Mouse (Mus musculus): ENCODE measurements around the gene Hs3st4. TPM values are rescaled to one million over a fixed set of nuclear protein-coding genes. Genes with fewer than 3 reads are reported as not detected.

The Hs3st4 gene
- polyA plus RNA-seq, 1 experiment from 2014 or later, result 3.3 TPM

GRCm38 (mm10) chr7:124359836-124360235, 377.2 kb downstream of the Hs3st4 start:
- Histone ChIP-seq H3K27me3 (no peaks in the 10 kb centered on the region), H3K27ac (no peak overlapping the region), H3K9me3 (replicated peaks) (no peaks in the 10 kb centered on the region), H3K36me3 (ENCODE audit: poor library complexity, severe bottlenecking) (no peaks in the 10 kb centered on the region), H3K4me1 (peaks cover 12% of the 10 kb centered on the region; the same call in 1 of the 2 replicates), H3K9ac (no peak overlapping the region), H3K4me3 (no peak overlapping the region), H3K4me2 (no peak overlapping the region)
- no peak for ATAC-seq
- WGBS, result 63% methylated on average over 4 of the region's 4 CpGs

DNA sequence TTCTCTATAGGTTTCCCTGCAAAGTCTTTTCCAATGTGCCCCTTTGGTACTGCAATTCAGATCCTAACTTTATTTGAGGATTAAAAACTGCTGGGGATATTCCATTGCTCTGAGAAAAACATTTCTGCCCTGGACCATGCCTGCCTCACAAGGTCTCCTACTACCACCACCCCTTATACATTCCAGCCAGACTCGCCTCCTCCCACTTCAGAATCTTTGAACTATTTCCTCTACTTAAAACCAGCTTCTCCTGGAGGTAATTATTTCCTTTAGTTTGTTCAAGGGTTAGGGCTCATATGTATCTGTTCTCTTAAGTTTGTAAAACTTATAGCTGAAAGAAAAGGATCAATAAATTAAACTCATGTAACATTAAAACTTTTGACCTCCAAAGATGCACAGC, 389.6 kb downstream of the Hs3st4 start:
- Histone ChIP-seq H3K4me2 (no peak overlapping the region), H3K27me3 (no peaks in the 10 kb centered on the region), H3K9ac (no peak overlapping the region), H3K36me3 (ENCODE audit: poor library complexity, severe bottlenecking) (no peaks in the 10 kb centered on the region), H3K9me3 (replicated peaks) (no peaks in the 10 kb centered on the region), H3K27ac (no peak overlapping the region), H3K4me3 (no peak overlapping the region), H3K4me1 (no peaks in the 10 kb centered on the region)
- 81% methylated on average over 1 of the region's 1 CpGs for WGBS
- no peak for ATAC-seq

GRCm38 (mm10) chr7:124372697-124373096, 390.0 kb downstream of the Hs3st4 start:
- WGBS, result 93% methylated on average over 2 of the region's 2 CpGs
- no peak overlapping the region for H3K9ac ChIP-seq
- H3K4me3 ChIP-seq, result no peak overlapping the region
- H3K9me3 ChIP-seq (replicated peaks), result no peaks in the 10 kb centered on the region
- no peak overlapping the region for H3K4me2 ChIP-seq
- no peaks in the 10 kb centered on the region for H3K27me3 ChIP-seq
- H3K36me3 ChIP-seq (ENCODE audit: poor library complexity, severe bottlenecking), result no peaks in the 10 kb centered on the region
- no peak overlapping the region for H3K27ac ChIP-seq
- H3K4me1 ChIP-seq, result no peaks in the 10 kb centered on the region
- ATAC-seq, result no peak

- 22% methylated on average over 4 of the region's 4 CpGs for WGBS
- peak; percentile 73 for ATAC-seq
These were observed 400.8 kb downstream of the Hs3st4 start for GRCm38 (mm10) chr7:124383489-124383888.

GRCm38 (mm10) chr7:124399184-124399583, 416.5 kb downstream of the Hs3st4 start:
- H3K4me3 ChIP-seq, result no peak overlapping the region
- no peaks in the 10 kb centered on the region for H3K9me3 ChIP-seq (replicated peaks)
- H3K27me3 ChIP-seq, result no peaks in the 10 kb centered on the region
- H3K4me1 ChIP-seq, result no peaks in the 10 kb centered on the region
- H3K36me3 ChIP-seq (ENCODE audit: poor library complexity, severe bottlenecking), result no peaks in the 10 kb centered on the region
- H3K27ac ChIP-seq, result no peak overlapping the region
- no peak for ATAC-seq
- no peak overlapping the region for H3K4me2 ChIP-seq
- H3K9ac ChIP-seq, result no peak overlapping the region

More at GRCm38 (mm10) chr7:124383489-124383888, 400.8 kb downstream of the Hs3st4 start:
- H3K36me3 ChIP-seq (ENCODE audit: poor library complexity, severe bottlenecking), result no peaks in the 10 kb centered on the region
- no peak overlapping the region for H3K4me2 ChIP-seq
- H3K4me1 ChIP-seq, result no peaks in the 10 kb centered on the region
- no peak overlapping the region for H3K4me3 ChIP-seq
- H3K27me3 ChIP-seq, result no peaks in the 10 kb centered on the region
- H3K9ac ChIP-seq, result no peak overlapping the region
- no peaks in the 10 kb centered on the region for H3K9me3 ChIP-seq (replicated peaks)
- H3K27ac ChIP-seq, result no peak overlapping the region

GRCm38 (mm10) chr7:124426951-124427350, 444.3 kb downstream of the Hs3st4 start:
- Histone ChIP-seq H3K9me3 (replicated peaks) (no peaks in the 10 kb centered on the region), H3K4me2 (no peak overlapping the region), H3K4me3 (no peak overlapping the region), H3K4me1 (no peaks in the 10 kb centered on the region), H3K27ac (no peak overlapping the region), H3K9ac (no peak overlapping the region), H3K36me3 (ENCODE audit: poor library complexity, severe bottlenecking) (no peaks in the 10 kb centered on the region), H3K27me3 (no peaks in the 10 kb centered on the region)
- ATAC-seq, result no peak

Data from forebrain, embryonic 13.5 days (tissue).